ENCODE assay signal across 30 mouse cellular contexts in the genomic region with DNA sequence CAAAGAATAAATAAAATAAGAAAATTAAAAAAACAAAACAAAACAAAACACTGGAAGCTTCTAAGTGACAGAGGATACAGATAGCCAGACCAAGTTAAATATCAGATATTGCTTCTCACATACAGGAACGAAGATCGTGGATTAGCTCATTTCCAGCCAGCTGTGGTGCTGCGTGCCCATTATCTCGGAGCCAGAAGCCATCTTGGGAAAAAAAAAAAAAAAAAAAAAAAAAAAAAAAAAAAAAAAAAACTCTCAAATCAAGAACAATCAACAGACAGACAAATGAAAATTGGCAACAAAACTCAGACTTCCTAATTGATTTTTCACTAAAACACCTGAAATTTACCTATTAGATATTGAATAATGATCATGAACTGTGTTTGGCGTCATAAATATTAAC. TPM values are rescaled to one million over a fixed set of nuclear protein-coding genes. Genes with fewer than 3 reads are reported as not detected.
"Had no signal": no experiment of that assay in that cellular context is flagged by ENCODE, and none has a peak within 500 bp of the region (broad histone marks: within the 10 kb centered on the region; RNA-seq: fewer than 3 reads in every experiment).

No protein-coding gene starts in this region.

- H3K9ac ChIP-seq: heart, embryonic 12.5 days; heart, embryonic 13.5 days; heart, embryonic 15.5 days; hindbrain, embryonic 12.5 days; hindbrain, embryonic 13.5 days; hindbrain, embryonic 14.5 days; hindbrain, embryonic 15.5 days; intestine, embryonic 15.5 days; kidney, embryonic 15.5 days had no signal

- H3K9me3 ChIP-seq: heart, embryonic 12.5 days; heart, embryonic 13.5 days; heart, embryonic 15.5 days; hindbrain, embryonic 10.5 days; hindbrain, embryonic 12.5 days; hindbrain, embryonic 13.5 days; hindbrain, embryonic 15.5 days; intestine, embryonic 15.5 days; kidney, embryonic 15.5 days had no signal

- DNase-seq: heart, postnatal 10 days; heart, postnatal 14 days; heart, postnatal 36 days; heart, postnatal 4 days; kidney, adult 11 months; kidney, adult 18-20 months; kidney, adult 2 months; kidney, adult 8-10 months; kidney, adult 9 months; kidney, postnatal 10 days; kidney, postnatal 14 days; kidney, postnatal 36 days; kidney, postnatal 4 days; layer of hippocampus, adult 9-11 months; layer of hippocampus, postnatal 36 days had no signal

- H3K27ac ChIP-seq: heart, embryonic 13.5 days; heart, embryonic 15.5 days; hindbrain, embryonic 10.5 days; hindbrain, embryonic 12.5 days; hindbrain, embryonic 13.5 days; hindbrain, embryonic 14.5 days; hindbrain, embryonic 15.5 days; hindbrain, postnatal 0 days; intestine, embryonic 15.5 days; kidney, embryonic 15.5 days; kidney, postnatal 0 days; layer of hippocampus, adult 2 months; left cerebral cortex, adult 2 months had no signal

- H3K4me3 ChIP-seq: heart, embryonic 12.5 days; heart, embryonic 13.5 days; heart, embryonic 15.5 days; hindbrain, embryonic 10.5 days; hindbrain, embryonic 12.5 days; hindbrain, embryonic 13.5 days; hindbrain, embryonic 15.5 days; intestine, embryonic 15.5 days; kidney, embryonic 15.5 days; layer of hippocampus, adult 2 months; left cerebral cortex, adult 2 months had no signal

- H3K4me1 ChIP-seq: heart, embryonic 12.5 days; heart, embryonic 13.5 days; heart, embryonic 15.5 days; hindbrain, embryonic 10.5 days; hindbrain, embryonic 12.5 days; hindbrain, embryonic 13.5 days; hindbrain, embryonic 15.5 days; intestine, embryonic 15.5 days; kidney, embryonic 15.5 days had no signal

- H3K27me3 ChIP-seq: heart, embryonic 12.5 days; heart, embryonic 13.5 days; heart, embryonic 15.5 days; hindbrain, embryonic 12.5 days; hindbrain, embryonic 13.5 days; hindbrain, embryonic 15.5 days; intestine, embryonic 15.5 days; kidney, embryonic 15.5 days had no signal

- H3K36me3 ChIP-seq: heart, embryonic 12.5 days; heart, embryonic 13.5 days; heart, embryonic 15.5 days; hindbrain, embryonic 10.5 days; hindbrain, embryonic 12.5 days; hindbrain, embryonic 13.5 days; hindbrain, embryonic 15.5 days; intestine, embryonic 15.5 days; kidney, embryonic 15.5 days had no signal

RNA-seq across cellular contexts. Expression of a gene that starts 20.7 kb away (rescaled TPM):
- polyA plus RNA-seq: inflammation-experienced regulatory T-cells, adult 6 months had no signal
